Mouse (Mus musculus): Measurements from ENCODE around the gene Cep295. TPM values are rescaled to one million over a fixed set of nuclear protein-coding genes. Genes with fewer than 3 reads are reported as not detected.

The Cep295 gene
- polyA plus RNA-seq (2014; fragmentation: Nextera tagmentation; extraction: Ambion mirVana): 23.9 and 26.2 TPM in 2 replicates

DNA sequence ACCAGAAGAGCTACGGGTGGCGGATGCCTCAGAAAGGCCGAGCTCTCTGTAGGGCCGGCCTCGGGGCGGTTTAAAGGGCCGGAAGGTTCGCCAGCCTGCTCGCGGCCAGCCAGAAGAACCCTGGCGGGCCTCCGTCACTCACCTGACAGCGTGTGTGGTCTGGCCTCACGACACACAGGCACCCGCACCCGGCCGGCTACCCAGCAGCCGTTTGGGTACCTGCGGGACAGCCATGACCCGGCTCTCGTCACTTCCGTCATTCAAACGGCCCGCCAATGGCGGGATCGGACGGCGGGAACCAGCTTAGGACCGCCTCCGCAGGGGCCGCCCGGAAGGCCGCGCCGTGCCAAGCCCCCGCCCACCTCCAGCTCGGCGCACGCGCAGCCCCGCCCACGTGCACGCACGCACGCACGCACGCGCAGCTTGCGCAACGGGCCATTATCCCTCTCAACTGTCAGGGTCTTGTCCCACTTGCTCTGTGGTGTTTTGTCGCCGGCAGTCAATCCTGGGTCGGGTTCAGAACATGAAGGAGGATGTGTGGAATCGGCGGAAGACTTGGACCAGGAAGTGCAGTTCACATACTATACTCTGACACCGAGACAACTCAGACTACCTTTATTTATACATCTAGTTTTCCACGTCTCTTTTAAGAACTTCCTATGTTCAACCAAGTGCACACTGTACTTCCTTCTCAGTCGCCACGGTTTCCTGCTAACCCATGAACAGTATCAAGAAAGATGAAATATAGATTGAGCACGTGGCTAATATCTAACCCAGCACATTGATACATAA, at the start of gene Cep295:
Cep295 (minus strand) TSS at position 305 of the 792 bp plus-strand sequence.
- Histone ChIP-seq H3K4me2 (peak within 1 kb of the TSS; percentile 67), H3K27ac (ENCODE audit: low read depth) (peak within 1 kb of the TSS; percentile 72), H3K9me3 (ENCODE audit: low read depth, low read length) (no peaks in the 10 kb centered on the region), H3K36me3 (ENCODE audit: insufficient read depth) (peaks cover 13% of the 10 kb centered on the region), H3K27me3 (ENCODE audit: insufficient read depth, low read length) (no peaks in the 10 kb centered on the region), H3K4me1 (ENCODE audit: insufficient read depth) (0 out of 2 replicates have a peak, but pooled peaks cover 2% of the 10 kb centered on the region), H3K9ac (peak within 1 kb of the TSS; percentile 81), H3K4me3 (ENCODE audit: low read depth, low read length) (peak within 1 kb of the TSS; percentile 69)
- DNase-seq: peak; percentile 98
- 2% methylated on average over 54 of the region's 60 CpGs for WGBS
- TF ChIP-seq CTCF (IDR thresholded peaks at IDR 0.05; ENCODE audit: low read depth): no peak
- ATAC-seq (ENCODE audit: insufficient read depth): peak; percentile 99

DNA sequence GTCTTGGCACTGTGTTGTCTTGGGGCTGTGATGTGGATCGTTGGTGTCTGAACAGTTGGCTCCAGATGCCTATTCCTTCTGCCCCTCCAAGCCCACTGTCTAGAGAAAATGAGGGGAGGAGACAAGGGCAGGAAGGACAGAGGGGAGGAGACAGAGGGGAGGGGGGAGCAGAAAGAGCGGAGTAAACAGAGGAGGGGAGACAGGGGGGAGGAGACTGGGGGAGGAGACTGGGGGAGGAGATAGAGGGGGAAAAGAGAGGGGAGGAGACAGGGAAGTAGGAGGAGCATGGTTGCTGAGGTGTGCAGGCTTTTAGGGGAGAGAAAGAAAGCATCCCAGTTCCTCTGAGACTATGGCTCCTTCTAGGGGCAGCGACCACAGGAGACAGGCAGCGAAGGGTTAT, 40.0 kb upstream of the Cep295 start:
- Histone ChIP-seq H3K9ac (no peak overlapping the region), H3K4me1 (ENCODE audit: insufficient read depth) (no peaks in the 10 kb centered on the region), H3K9me3 (ENCODE audit: low read depth, low read length) (no peaks in the 10 kb centered on the region), H3K4me2 (no peak overlapping the region), H3K27ac (ENCODE audit: low read depth) (no peak overlapping the region), H3K27me3 (ENCODE audit: insufficient read depth, low read length) (no peaks in the 10 kb centered on the region), H3K4me3 (ENCODE audit: low read depth, low read length) (no peak overlapping the region), H3K36me3 (ENCODE audit: insufficient read depth) (no peaks in the 10 kb centered on the region)
- WGBS: 51% methylated on average over 4 of the region's 4 CpGs
- no peak for DNase-seq
- no peak for TF ChIP-seq CTCF (IDR thresholded peaks at IDR 0.05; ENCODE audit: low read depth)
- no peak for ATAC-seq (ENCODE audit: insufficient read depth)

DNA sequence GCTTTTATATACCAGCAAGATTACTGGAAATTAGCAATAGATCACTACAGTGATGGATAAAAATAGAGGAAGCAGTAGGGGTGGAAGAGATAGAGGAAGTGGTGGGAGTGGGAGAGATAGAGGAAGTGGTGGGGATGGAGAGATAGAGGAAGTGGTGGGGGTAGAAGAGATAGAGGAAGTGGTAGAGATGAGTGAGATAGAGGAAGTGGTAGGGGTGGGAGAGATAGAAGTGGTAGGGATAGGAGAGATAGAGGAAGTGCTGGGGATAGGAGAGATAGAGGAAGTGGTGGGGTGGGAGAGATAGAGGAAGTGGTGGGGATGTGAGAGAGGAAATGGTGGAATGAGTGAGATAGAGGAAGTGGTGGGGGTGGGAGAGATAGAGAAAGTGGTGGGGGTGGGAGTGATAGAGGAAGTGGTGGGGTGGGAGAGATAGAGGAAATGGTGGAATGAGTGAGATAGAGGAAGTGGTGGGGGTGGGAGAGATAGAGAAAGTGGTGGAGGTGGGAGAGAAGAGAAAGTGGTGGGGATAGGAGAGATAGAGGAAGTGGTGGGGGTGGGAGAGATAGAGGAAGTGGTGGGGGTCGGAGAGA, 37.9 kb upstream of the Cep295 start:
- no peaks in the 10 kb centered on the region for H3K36me3 ChIP-seq (ENCODE audit: insufficient read depth)
- H3K27ac ChIP-seq (ENCODE audit: low read depth): no peak overlapping the region
- no peak overlapping the region for H3K4me3 ChIP-seq (ENCODE audit: low read depth, low read length)
- no peak overlapping the region for H3K9ac ChIP-seq
- ATAC-seq (ENCODE audit: insufficient read depth): no peak
- no peaks in the 10 kb centered on the region for H3K9me3 ChIP-seq (ENCODE audit: low read depth, low read length)
- WGBS: 63% methylated on average over 1 of the region's 1 CpGs
- no peaks in the 10 kb centered on the region for H3K27me3 ChIP-seq (ENCODE audit: insufficient read depth, low read length)
- H3K4me1 ChIP-seq (ENCODE audit: insufficient read depth): no peaks in the 10 kb centered on the region
- H3K4me2 ChIP-seq: no peak overlapping the region
- no peak for TF ChIP-seq CTCF (IDR thresholded peaks at IDR 0.05; ENCODE audit: low read depth)
- DNase-seq: no peak

DNA sequence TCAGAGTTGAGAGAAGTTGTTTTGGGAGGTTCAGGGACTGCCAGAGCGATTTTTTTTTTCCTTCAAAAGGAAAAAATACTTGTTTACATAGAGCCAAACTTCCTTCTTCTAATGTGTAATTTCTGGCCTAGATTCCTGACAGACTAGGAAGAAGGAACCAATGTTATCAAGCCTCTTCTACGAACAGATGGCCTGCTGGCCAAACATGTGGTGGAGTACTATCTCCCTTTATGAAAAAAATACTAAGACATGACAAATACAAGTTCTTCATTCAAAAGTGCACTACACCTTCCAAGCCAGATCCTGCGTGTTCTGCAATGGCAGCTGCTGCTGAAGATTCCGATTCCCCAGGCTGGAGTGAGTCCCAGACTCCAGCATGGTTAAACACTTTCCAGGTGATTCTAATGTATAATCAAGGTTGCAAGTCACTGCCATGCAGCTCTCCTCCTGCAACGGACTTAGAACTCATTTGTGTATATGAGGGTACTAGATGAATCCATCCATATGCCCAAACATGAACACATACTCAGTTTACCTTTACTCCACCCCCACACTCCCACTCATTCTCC, 29.6 kb upstream of the Cep295 start:
- ATAC-seq (ENCODE audit: insufficient read depth) (no peak), DNase-seq (no peak)
- TF ChIP-seq CTCF (IDR thresholded peaks at IDR 0.05; ENCODE audit: low read depth): no peak
- Histone ChIP-seq H3K27ac (ENCODE audit: low read depth) (no peak overlapping the region), H3K4me3 (ENCODE audit: low read depth, low read length) (no peak overlapping the region), H3K9me3 (ENCODE audit: low read depth, low read length) (no peaks in the 10 kb centered on the region), H3K27me3 (ENCODE audit: insufficient read depth, low read length) (no peaks in the 10 kb centered on the region), H3K4me2 (no peak overlapping the region), H3K4me1 (ENCODE audit: insufficient read depth) (no peaks in the 10 kb centered on the region), H3K36me3 (ENCODE audit: insufficient read depth) (no peaks in the 10 kb centered on the region), H3K9ac (no peak overlapping the region)
- 63% methylated on average over 5 of the region's 5 CpGs for WGBS

DNA sequence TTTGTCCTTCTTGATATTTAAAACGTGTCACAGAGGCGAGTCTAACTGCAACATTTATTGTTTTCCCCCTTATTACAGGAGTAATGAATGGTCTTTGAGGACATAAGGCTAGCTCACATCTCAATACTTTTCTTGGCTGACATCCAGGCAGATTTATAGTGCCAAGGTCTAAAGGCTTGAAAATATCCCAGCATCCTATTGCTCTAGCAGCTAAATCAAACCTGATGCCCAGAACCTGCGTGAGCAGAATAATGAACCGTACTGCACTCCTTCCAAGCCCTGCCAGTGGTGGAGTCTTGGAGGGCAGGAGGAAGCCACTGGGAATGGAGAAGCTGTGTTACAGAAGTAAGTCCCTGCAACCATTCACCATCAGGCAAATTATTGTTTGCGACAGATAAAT, 26.7 kb upstream of the Cep295 start:
- Histone ChIP-seq H3K27me3 (ENCODE audit: insufficient read depth, low read length) (no peaks in the 10 kb centered on the region), H3K4me3 (ENCODE audit: low read depth, low read length) (no peak overlapping the region), H3K27ac (ENCODE audit: low read depth) (no peak overlapping the region), H3K4me1 (ENCODE audit: insufficient read depth) (no peaks in the 10 kb centered on the region), H3K9ac (no peak overlapping the region), H3K36me3 (ENCODE audit: insufficient read depth) (no peaks in the 10 kb centered on the region), H3K4me2 (no peak overlapping the region), H3K9me3 (ENCODE audit: low read depth, low read length) (no peaks in the 10 kb centered on the region)
- DNase-seq: no peak
- no peak for TF ChIP-seq CTCF (IDR thresholded peaks at IDR 0.05; ENCODE audit: low read depth)
- ATAC-seq (ENCODE audit: insufficient read depth): no peak
- 81% methylated on average over 5 of the region's 5 CpGs for WGBS

DNA sequence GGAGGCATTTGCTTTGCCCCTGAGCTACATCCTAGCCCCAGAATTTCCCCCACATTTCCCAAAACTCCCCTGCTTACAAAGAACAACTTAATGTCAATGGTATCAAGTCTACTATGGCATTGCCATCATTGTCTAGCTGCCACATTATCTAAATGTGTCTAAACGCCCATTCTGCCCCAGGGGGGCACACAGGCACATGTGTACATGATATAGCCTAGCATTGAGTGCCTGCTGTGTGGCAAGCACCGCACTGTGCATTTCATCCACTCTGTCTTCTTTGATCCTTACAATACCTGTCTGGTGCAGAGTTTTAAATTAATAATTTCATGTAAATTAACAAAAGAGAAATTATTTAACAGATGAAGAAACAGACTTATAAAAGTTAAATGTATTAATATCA, 8.7 kb upstream of the Cep295 start:
- Histone ChIP-seq H3K9ac (no peak overlapping the region), H3K27ac (ENCODE audit: low read depth) (no peak overlapping the region), H3K4me3 (ENCODE audit: low read depth, low read length) (no peak overlapping the region), H3K36me3 (ENCODE audit: insufficient read depth) (no peaks in the 10 kb centered on the region), H3K4me1 (ENCODE audit: insufficient read depth) (no peaks in the 10 kb centered on the region), H3K9me3 (ENCODE audit: low read depth, low read length) (no peaks in the 10 kb centered on the region), H3K27me3 (ENCODE audit: insufficient read depth, low read length) (no peaks in the 10 kb centered on the region), H3K4me2 (no peak overlapping the region)
- 64% methylated on average over 2 of the region's 2 CpGs for WGBS
- ATAC-seq (ENCODE audit: insufficient read depth) (no peak), DNase-seq (no peak)
- no peak for TF ChIP-seq CTCF (IDR thresholded peaks at IDR 0.05; ENCODE audit: low read depth)

DNA sequence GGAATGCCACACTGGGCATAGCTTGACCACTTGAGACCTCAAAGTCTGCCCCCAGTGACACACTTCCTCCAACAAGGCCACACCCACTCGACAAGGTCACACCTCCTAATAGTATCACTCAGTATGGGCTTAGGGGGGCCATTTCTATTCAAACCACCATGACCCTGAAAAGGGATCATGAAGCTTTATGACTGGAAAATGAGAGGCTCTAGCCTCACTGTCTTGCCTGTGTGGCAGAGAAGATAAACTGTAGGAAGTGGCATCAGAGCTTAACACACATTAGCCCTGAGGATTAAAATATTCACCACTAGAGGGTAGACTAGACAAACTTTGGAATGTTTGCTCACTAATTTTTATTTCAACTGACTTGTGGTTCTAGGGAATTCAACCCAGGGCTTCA, 8.3 kb upstream of the Cep295 start:
- Histone ChIP-seq H3K36me3 (ENCODE audit: insufficient read depth) (no peaks in the 10 kb centered on the region), H3K4me2 (no peak overlapping the region), H3K27me3 (ENCODE audit: insufficient read depth, low read length) (no peaks in the 10 kb centered on the region), H3K4me3 (ENCODE audit: low read depth, low read length) (no peak overlapping the region), H3K9ac (no peak overlapping the region), H3K27ac (ENCODE audit: low read depth) (no peak overlapping the region), H3K9me3 (ENCODE audit: low read depth, low read length) (no peaks in the 10 kb centered on the region), H3K4me1 (ENCODE audit: insufficient read depth) (no peaks in the 10 kb centered on the region)
- 86% methylated on average over 1 of the region's 1 CpGs for WGBS
- DNase-seq (peak; percentile 72), ATAC-seq (ENCODE audit: insufficient read depth) (peak; percentile 47; the same call in 1 of the 2 replicates)
- peak; percentile 49 for TF ChIP-seq CTCF (IDR thresholded peaks at IDR 0.05; ENCODE audit: low read depth)
